Mouse (Mus musculus): ENCODE results near the gene Gna14.

GRCm38 (mm10) chr19:16518569-16518968 is 83.0 kb downstream of the Gna14 start:
- TF ChIP-seq CTCF (conservative IDR thresholded peaks at IDR 0.05; ENCODE audit: insufficient read depth, insufficient read length, low read depth, low read length) = no peak
- TF ChIP-seq POLR2A (IDR thresholded peaks at IDR 0.05; ENCODE audit: low read depth, low read length) = no peak
